Mouse (Mus musculus): ENCODE measurements around the gene Dhx30. TPM values are rescaled to one million over a fixed set of nuclear protein-coding genes. Genes with fewer than 3 reads are reported as not detected.
A peak's percentile ranks its signal among the peaks of the same experiment; 100 is the strongest.
"Not testable (repeated sequence)": the region's sequence is repeated elsewhere in the genome, so short reads cannot be mapped to it uniquely, and the experiment has no call there.

The Dhx30 gene
- total RNA-seq, 4 experiments from 2014 or later: 156 to 177 (median 173) TPM

DNA sequence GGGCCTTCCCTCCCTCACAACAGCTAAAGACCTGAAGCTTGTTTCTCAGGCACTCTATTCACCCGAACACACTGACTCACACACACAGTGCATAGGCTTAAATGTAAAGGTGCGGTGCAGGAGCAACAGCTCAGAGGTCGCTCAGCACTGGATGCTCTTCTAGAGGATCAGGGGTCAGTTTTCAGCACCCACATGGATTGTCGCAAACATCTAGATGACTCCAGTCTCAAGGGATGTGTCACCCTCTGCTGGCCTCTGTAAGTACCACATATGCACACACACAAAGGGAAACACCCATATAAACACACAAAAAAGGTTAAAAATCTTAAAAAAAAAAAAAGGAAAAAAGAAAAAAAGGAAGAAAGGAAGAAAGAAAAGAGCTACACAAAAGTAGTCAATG, 22.9 kb downstream of the Dhx30 start:
- DNase-seq (ENCODE audit: low spot score in 2 of 2): no peak

DNA sequence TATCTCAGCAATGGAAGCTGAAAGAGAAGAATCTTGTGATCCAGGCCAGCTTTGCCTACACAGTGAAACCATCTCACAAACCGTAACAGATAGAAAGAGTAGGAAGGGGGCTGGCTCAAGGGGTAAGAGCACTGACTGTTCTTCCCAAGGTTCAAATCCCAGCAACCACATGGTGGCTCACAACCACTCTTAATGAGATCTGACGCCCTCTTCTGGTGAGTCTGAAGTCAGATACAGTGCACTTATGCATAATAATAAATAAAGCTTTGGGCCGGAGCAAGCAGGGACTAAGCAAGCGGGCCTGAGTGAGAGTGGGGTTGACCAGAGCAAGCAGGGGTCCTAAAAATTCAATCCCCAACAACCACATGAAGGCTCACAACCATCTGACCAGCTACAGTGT, 24.3 kb downstream of the Dhx30 start:
- no peak for DNase-seq (ENCODE audit: low spot score in 2 of 2)

DNA sequence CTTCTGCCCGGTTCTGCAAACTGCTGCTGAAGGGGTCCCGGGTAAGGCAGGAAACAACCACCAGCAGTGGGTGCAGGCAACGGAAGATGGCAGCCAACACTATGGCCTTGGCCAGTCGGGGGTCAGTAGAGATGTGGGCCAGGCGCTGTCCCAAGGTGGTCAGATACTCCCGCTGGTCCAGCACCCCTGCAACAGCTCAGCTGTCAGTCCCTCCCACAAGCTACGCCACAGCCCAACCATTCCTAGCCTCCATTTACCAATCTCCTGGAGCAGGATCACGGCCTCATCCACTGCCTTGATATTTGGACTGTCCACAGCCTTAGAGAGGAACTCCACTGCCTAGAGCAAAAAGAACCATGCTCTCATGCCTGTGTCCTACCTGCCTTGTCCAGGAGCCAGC, 31.9 kb downstream of the Dhx30 start:
- no peak for DNase-seq (ENCODE audit: low spot score in 2 of 2)

DNA sequence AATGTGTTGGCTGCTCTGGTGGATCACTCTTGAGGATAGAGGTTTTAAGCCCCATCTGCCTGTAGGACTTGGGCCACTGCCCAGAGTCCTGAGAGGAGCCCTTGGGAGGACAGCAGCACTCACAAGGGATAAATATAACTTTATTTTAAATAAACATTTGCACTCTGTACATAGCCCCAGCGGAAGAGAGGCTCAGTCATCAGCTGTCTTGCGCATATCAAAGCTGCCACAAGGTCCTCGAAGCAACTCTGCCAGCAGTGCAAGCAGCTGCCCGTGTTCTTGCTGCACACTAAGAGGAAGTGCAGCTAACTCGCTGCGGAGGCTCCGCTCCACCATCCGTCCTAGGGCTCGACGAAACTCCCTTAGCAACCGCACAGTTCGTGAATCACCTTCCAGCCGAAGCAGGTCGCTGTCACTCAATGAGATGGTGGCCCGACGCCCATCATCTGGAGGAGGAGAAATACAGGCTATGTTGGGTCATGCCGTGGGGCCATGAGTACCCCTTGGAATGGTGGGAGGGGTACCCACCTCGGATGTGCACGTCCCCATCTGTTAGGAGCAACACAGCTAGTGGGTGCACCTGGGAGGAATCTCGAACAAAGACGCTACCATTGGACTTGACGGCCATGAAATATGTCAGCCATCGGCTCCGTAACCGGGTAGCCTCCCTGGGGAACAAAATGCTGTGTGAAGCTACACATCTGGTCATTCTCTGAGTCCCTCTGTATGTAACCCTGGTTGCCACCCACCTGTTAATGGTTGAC, 33.2 kb downstream of the Dhx30 start:
- DNase-seq (ENCODE audit: low spot score in 2 of 2): no peak

DNA sequence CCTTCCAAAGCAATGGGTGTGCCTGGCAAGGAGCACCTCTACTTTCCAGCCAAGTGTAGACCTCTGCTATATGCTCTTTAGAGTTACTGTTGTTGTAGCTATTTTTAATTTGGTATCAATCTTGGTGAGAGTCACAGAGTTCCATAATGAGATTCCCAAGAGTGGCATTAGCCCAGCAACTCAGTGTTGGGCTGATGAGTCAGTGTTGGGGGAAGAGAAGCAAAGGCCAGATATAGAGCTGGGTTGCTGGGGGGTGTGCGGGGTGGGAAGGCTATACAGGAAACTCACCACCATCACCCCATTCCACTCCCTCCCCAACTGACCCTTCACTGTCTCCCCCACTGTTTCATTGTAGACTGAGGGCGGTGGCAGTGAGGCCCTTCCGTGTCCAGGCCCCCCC, 36.6 kb downstream of the Dhx30 start:
- no peak for DNase-seq (ENCODE audit: low spot score in 2 of 2)

DNA sequence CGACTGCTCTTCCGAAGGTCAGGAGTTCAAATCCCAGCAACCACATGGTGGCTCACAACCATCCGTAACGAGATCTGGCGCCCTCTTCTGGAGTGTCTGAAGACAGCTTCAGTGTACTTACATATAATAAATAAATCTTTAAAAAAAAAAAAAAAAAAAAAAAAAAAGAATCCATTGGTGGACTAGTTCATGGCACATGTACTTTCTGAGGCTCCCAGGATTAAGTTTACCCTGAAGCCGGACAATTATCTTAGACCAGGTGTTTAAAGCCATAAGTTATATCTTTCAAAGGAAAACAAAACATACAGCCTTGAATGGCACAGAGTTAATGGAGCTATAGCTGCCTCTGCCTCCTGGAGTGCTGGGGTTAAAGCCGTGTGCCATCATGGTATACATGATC, 41.2 kb downstream of the Dhx30 start:
- DNase-seq (ENCODE audit: low spot score in 2 of 2): not testable (repeated sequence)

DNA sequence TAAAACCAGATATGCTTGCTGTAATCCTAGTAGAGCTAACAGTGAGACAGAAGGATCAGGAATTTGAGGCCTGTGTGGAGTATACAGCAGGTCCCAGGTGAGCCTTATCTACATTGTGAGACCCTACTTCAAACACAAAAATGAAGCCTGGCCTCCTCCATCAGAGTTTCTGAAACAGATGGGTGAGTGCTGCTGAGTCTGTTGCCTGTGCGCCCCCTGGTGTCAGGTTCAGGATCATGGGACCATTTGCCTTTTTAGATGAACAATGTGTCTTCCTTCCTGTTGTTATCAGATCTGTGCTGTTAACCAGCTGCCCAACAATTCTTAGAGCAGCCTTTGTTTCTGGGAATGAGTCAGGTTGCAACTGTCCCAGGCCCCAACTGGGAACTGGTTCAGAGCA, 45.8 kb downstream of the Dhx30 start:
- DNase-seq (ENCODE audit: low spot score in 2 of 2): peak; percentile 81 to 91

DNA sequence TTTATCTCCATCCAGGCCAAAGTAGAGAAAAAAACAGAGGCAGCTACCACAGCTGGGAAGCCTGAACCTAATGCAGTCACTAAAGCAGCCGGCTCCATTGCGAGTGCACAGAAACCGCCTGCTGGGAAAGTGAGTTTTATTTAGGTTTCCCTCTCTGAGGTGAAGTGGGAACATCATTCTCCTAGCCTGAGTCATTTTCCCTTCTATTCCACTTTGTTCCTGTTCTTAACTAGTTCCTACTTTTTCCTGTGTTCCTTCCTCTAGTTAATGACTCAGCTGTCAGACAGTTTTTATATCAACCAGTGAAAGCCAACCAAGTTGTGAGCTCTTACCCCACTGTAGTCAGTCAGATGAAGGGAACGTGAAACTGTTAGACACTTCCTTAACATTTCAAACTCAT, 46.6 kb downstream of the Dhx30 start:
- no peak for DNase-seq (ENCODE audit: low spot score in 2 of 2)

DNA sequence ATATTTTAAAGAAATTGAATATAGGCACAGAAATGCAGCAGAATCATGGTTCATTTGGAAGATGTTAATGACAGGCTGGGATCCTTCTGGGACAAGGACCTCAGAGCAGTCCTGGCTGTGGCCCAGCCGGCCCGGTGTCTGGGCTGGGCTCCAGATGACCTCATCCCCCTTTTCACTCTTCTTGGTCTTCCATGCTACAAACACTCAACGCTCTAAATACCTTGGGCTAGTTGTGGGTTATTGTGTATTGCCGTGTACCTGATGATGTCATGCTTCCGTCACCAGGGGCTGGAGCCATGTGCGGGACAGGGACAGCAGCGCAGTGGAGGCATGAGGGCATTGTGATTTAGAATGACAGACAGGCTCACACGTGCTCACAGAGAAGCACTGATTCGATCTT, 47.3 kb downstream of the Dhx30 start:
- DNase-seq (ENCODE audit: low spot score in 2 of 2): no peak

DNA sequence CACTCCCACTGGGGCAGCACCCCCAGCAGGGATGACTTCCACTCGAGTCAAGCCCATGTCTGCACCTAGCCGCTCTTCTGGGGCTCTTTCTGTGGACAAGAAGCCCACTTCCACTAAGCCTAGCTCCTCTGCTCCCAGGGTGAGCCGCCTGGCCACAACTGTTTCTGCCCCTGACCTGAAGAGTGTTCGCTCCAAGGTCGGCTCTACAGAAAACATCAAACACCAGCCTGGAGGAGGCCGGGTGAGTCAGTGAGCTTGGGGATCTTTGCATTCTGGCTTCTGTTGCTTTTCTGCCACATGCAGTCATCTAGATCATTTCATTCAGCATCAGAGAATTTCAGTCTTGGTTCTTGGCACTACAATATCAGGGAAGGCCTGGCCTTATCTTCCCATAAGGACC, 48.9 kb downstream of the Dhx30 start:
- no peak for DNase-seq (ENCODE audit: low spot score in 2 of 2)

DNA sequence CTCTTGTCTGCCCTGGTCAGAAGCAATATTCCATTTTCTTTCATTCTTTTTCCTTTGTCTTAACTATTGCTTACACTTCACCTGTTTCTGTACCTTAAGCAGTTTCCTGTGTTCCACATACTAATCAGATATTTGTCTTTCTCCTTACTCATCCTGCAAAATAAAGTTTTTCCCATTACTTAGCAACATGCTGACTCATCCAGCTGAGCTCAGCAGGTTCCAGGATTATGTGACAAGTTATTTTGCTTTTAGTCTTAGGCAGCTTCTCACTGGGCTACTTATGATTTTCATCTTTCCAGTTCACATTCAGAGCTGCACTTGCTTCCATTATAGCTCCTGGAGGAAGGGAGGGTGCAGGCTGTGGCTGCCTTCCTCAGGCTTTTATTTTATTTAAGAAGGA, 53.0 kb downstream of the Dhx30 start:
- no peak for DNase-seq (ENCODE audit: low spot score in 2 of 2)

DNA sequence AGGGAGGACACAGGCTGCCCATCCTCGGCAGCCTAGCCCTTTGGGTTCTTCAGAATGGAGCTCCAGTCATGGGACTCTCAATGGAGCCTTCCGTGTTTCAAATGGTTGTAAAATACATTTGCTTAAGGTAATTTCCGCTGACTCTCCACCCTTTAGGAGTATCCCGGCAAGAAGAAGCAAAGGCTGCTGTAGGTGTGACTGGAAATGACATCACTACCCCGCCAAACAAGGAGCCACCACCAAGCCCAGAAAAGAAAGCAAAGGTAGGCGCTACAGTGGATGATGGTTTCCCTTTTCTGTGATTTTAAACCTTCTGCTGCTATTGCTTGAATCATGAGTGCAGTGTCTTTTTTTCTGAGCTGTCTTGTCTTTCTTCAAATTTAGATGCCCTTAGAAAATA, 54.8 kb downstream of the Dhx30 start:
- DNase-seq (ENCODE audit: low spot score in 2 of 2): no peak

DNA sequence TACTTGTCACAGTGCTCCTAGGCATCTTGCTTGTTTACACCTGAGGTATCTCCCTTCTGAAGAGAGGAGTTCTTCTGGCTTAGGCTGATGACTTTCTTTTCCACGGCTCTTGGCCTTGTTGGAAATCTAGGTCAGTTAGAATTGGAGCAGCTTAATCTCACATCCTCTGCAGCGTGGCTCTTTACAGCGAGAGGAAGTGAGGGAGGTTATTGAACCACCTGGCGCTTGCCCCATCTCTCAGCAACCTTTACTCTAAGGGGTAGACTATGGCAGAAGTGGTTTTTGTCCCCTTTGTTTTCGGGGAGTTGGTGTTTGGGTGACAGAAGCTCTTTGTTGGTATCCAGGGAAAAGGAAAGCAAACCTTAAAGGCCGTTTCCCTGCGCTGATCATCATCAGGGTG, 55.2 kb downstream of the Dhx30 start:
- no peak for DNase-seq (ENCODE audit: low spot score in 2 of 2)

DNA sequence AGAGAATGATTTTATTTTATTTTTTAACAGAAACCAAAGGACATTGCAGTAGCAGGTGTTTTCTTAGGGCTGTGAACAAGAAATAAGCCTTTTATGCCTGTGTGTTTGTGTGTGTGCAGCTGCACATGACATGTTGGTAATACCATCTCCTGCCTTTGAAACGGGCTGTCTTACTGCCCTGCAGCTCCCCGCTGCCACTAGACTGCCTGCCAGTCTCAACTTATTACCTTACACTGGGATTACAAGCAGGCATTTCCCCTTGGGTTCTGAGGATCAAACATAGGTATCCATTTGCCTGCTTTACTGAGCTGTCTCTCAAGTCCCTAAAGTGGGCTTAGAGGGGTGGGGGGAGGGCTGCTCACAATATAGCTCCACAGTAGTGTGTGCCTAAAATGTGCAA, 56.9 kb downstream of the Dhx30 start:
- DNase-seq (ENCODE audit: low spot score in 2 of 2): no peak

DNA sequence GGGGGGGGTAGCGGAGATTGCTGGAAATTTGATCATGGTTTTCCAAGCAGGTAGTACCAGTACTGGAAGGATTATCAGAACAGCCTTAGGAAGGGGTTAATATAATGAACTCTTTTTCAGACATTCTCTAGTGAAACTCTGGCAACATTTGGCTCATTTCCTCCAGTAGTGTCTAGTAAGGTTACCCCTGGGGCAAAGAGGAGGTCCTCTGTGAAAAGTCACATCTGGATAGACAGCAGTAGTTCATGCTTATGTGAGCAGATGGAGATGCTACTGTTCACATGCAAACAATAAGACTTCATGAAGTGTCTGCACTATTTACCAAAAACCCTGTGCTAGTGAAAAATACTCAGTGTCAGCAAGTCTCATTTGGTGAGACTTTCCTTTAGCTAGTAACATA, 60.4 kb downstream of the Dhx30 start:
- no peak for DNase-seq (ENCODE audit: low spot score in 2 of 2)

DNA sequence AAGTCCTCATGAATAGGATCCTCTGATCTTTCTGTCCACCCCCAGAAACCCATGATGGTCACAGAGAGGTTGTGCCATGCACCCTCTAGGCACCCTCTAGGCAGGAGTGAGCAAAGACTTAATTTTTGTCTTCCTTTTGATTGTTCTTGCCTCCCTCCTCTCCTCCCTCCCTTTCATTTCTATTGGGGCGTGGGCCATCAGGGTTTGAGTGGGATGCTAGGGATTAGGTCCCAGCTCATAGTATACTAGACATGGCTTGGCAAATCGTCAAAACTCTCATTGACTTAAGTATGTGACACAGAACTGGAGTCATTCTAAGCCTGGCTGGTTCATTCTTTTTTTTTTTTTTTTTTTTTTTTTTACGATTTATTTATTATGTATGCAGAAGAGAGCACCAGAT, 62.8 kb downstream of the Dhx30 start:
- DNase-seq (ENCODE audit: low spot score in 2 of 2): no peak

DNA sequence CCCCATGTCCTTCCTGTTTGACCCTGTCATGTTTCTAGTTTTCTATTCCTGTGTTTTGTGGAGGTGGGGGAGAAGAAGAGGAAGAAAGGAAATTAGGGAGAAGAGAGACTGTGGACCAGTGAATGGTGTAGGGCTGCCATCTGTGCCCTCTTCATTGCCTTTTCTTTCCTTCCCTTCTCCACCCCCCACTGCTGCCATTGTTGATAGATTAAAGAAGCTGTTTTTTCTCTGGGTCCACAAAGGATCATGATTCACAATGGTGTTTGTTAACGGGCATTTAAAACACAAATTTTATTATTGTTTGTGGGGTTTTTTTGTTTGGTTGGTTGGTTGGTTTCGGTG, 63.6 kb downstream of the Dhx30 start:
- no peak for DNase-seq (ENCODE audit: low spot score in 2 of 2)

DNA sequence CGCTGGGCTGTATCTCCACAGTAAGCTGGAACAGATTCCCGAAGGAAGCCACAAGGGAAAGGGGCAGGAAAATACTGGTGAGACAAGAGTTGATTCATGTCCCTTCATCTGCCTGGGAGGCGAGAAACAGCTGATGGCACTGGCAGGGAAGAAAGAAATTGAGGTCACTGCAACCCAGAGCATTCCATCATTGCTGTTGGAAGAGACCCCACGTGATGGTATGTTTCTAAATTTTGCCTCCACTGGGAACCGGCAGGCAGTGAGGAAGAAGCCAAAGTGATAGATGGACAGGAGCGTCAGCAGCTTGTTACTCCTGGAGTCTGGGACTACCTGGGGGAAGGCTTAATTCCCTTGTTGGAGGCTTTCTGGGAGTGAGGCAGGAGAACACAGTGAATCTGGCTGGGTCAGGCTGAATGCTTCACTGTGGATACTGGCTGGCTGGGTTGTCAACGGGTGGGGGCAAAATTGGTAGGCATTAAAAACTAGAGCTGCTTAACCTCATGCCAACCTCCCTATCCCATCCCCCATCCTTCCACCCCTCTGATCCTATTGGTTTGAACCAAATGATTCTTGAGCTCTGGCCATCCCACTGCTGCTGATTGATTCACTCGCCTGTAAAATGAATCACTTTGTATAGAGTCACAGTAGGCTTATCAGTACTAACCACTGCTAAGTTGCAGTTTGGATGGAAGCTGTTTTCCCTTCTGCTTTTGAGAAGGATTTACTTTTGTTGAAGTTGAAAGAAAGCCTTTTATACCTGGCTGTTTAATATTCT, 64.1 kb downstream of the Dhx30 start:
- DNase-seq (ENCODE audit: low spot score in 2 of 2): peak; percentile 74 to 83

DNA sequence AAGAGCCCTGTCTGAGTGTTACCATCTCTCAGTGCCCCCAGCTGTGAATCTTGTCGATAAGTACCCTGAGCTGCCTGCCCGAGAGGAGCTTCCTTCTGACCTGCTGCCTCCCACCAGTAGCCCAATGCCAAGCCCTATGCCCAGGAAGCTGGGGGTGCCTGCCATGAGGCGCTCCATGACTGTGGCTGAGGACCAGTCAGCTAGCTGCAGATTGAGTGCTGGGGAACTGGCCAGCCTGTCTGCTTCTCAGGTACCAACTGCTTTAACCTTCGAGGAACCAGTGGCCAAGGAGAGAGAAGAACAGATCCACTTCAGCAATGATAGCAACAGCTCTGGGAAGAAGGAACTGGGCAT, 64.7 kb downstream of the Dhx30 start:
- peak in 1 of 2 experiments; percentile 33 for DNase-seq (ENCODE audit: low spot score in 2 of 2)

DNA sequence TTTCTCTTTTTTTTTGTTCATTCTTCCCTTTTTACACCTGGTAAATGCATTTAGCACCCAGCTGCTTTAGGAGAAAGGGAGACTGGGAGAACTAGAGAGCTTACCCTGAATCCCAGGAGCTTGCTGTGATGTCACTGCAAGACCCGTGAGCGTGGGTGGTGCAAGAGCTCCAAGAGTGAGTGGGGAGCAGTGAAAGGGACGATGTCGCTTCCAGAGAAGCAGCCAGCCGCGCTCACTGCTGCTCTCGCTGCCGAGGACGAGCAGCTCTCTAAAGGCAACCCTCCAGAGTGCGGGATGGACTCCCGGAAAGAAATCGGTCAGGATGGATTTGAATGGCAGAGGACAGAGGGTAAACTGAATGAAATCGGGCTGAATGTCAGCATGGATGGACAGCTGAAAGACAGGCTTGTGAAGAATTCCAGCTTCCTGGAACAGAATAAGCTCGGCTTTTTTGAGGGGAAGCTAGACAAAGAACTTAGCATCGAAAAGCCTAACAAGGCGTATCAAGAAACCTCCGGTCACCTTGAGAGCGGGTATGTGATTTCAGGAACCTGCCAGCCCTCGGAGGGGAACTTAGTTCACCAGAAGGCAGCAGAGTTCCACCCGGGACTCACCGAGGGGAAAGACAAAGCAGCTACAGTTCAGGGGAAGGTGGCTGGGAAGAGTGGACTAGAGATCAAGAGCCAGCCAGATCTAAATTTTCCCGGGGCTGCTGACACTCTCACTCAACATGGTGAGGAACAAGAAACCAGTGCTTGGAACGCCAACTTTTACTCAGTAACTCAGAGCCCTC, 65.6 kb downstream of the Dhx30 start:
- peak; percentile 79 to 83 for DNase-seq (ENCODE audit: low spot score in 2 of 2)

DNA sequence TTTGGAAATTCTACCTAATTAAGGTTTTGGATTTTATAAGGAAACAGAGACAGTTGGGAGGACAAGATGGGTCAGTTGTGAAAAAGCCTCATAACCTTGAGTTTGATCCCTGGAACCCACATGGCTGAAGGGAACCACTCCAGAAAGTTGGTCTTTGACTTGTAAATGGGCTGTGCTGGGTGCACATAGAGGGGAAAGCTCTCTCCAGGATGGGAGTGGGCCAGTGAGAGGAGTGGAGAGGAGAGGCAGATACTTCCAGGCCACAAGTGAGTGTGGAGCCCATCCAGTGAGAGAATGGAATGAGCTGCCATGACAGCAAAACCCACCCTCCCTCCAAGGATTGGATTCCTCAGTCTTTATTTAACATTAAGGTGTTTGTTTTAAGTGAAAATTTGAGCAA, 66.4 kb downstream of the Dhx30 start:
- DNase-seq (ENCODE audit: low spot score in 2 of 2): no peak

DNA sequence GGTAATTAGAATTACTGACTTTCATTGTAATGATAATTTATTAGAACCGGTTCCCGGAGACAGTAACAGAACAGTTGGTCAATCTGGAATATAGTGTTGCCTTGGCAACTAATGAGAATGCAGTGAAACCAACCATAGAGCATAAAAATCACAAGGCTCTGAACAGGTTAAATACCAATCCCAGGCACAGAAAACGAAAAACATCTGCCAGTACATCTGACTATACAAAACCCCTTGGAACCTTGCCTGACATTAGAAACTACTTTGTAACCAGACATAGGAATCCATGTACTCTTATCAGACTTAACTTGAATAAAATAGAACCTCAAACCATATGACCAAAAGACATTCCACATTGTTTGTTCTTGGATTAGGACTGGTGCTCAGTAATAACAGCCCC, 69.8 kb downstream of the Dhx30 start:
- DNase-seq (ENCODE audit: low spot score in 2 of 2): no peak

DNA sequence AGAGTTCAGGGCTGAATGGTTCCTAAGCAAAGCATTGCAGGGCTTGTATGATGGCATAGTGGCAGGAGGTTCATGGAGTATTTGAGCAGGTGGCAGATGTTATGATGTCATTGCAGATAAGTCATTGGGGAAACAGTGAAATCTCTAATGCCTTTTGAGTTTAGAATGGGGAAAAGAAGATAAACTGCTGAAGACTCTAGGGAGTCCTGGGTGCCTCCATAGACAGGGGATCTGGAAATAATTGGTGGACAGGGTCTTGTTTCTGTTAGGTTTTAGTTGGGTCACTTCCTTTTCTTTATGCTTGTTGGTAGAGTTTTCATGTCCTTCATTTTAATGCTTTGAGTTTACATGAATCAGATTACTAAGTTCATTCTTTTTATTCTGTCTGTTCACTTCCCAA, 70.4 kb downstream of the Dhx30 start:
- DNase-seq (ENCODE audit: low spot score in 2 of 2): no peak
